Mouse (Mus musculus): ENCODE measurements at regions not wholly inside any gene's neighbourhood (a gene's known extent, or its start where the extent isn't known, plus 50 kb on each side); places are given as distances from the start of the nearest gene placed in this dataset.
A peak's percentile ranks its signal among the peaks of the same experiment; 100 is the strongest.

GRCm38 (mm10) chr15:62486540-62486939 lies 1358.4 kb downstream of the Gsdmc2 start:
- Histone ChIP-seq H3K4me3 (no peak overlapping the region), H3K4me1 (replicated peaks) (no peaks in the 10 kb centered on the region; the same call in 1 of the 2 replicates), H3K9me3 (no peaks in the 10 kb centered on the region), H3K36me3 (no peaks in the 10 kb centered on the region), H3K27ac (no peak overlapping the region), H3K27me3 (ENCODE audit: insufficient read depth, poor library complexity, severe bottlenecking) (no peaks in the 10 kb centered on the region)
- 92% methylated on average over 6 of the region's 6 CpGs for WGBS
- no peak for DNase-seq (ENCODE audit: low spot score)

GRCm38 (mm10) chr15:62484350-62484749 lies 1360.6 kb downstream of the Gsdmc2 start:
- H3K27ac ChIP-seq = no peak overlapping the region
- no peak overlapping the region for H3K4me3 ChIP-seq
- no peaks in the 10 kb centered on the region for H3K9me3 ChIP-seq
- no peaks in the 10 kb centered on the region for H3K4me1 ChIP-seq (replicated peaks)
- WGBS = 91% methylated on average over 3 of the region's 3 CpGs
- no peaks in the 10 kb centered on the region for H3K27me3 ChIP-seq (ENCODE audit: insufficient read depth, poor library complexity, severe bottlenecking)
- no peak for DNase-seq (ENCODE audit: low spot score)
- H3K36me3 ChIP-seq = no peaks in the 10 kb centered on the region

GRCm38 (mm10) chr15:62483534-62483933 lies 1361.4 kb downstream of the Gsdmc2 start:
- Histone ChIP-seq H3K4me3 (no peak overlapping the region), H3K27me3 (ENCODE audit: insufficient read depth, poor library complexity, severe bottlenecking) (no peaks in the 10 kb centered on the region), H3K27ac (no peak overlapping the region), H3K9me3 (no peaks in the 10 kb centered on the region), H3K4me1 (replicated peaks) (no peaks in the 10 kb centered on the region), H3K36me3 (no peaks in the 10 kb centered on the region)
- WGBS = 88% methylated on average over 1 of the region's 1 CpGs
- no peak for DNase-seq (ENCODE audit: low spot score)

GRCm38 (mm10) chr15:62482357-62482756 lies 1362.6 kb downstream of the Gsdmc2 start:
- Histone ChIP-seq H3K4me1 (replicated peaks) (no peaks in the 10 kb centered on the region), H3K9me3 (no peaks in the 10 kb centered on the region), H3K36me3 (no peaks in the 10 kb centered on the region), H3K27me3 (ENCODE audit: insufficient read depth, poor library complexity, severe bottlenecking) (no peaks in the 10 kb centered on the region), H3K27ac (no peak overlapping the region), H3K4me3 (no peak overlapping the region)
- no peak for DNase-seq (ENCODE audit: low spot score)
- WGBS = 89% methylated on average over 7 of the region's 7 CpGs

GRCm38 (mm10) chr15:62477779-62478178 lies 1367.2 kb downstream of the Gsdmc2 start:
- DNase-seq (ENCODE audit: low spot score) = no peak
- Histone ChIP-seq H3K27me3 (ENCODE audit: insufficient read depth, poor library complexity, severe bottlenecking) (peaks cover 39% of the 10 kb centered on the region), H3K4me1 (replicated peaks) (no peaks in the 10 kb centered on the region), H3K36me3 (no peaks in the 10 kb centered on the region), H3K4me3 (no peak overlapping the region), H3K27ac (no peak overlapping the region), H3K9me3 (no peaks in the 10 kb centered on the region)
- WGBS = 89% methylated on average over 2 of the region's 2 CpGs

- DNase-seq (ENCODE audit: low spot score) = no peak
- no peaks in the 10 kb centered on the region for H3K9me3 ChIP-seq
- WGBS = 84% methylated on average over 4 of the region's 4 CpGs
- no peak overlapping the region for H3K4me3 ChIP-seq
- H3K27ac ChIP-seq = no peak overlapping the region
- H3K36me3 ChIP-seq = no peaks in the 10 kb centered on the region
- H3K27me3 ChIP-seq (ENCODE audit: insufficient read depth, poor library complexity, severe bottlenecking) = peaks cover 52% of the 10 kb centered on the region
- no peaks in the 10 kb centered on the region; the same call in 1 of the 2 replicates for H3K4me1 ChIP-seq (replicated peaks)
These were observed 1368.5 kb downstream of the Gsdmc2 start for GRCm38 (mm10) chr15:62476452-62476851.

GRCm38 (mm10) chr15:62470683-62471331 lies 1374.2 kb downstream of the Gsdmc2 start:
- Histone ChIP-seq H3K4me1 (replicated peaks) (peaks cover 13% of the 10 kb centered on the region), H3K9me3 (no peaks in the 10 kb centered on the region), H3K27ac (no peak overlapping the region), H3K27me3 (ENCODE audit: insufficient read depth, poor library complexity, severe bottlenecking) (peaks cover 66% of the 10 kb centered on the region), H3K36me3 (no peaks in the 10 kb centered on the region), H3K4me3 (no peak overlapping the region)
- WGBS = 31% methylated on average over 7 of the region's 7 CpGs
- peak; percentile 53 for DNase-seq (ENCODE audit: low spot score)

- Histone ChIP-seq H3K36me3 (no peaks in the 10 kb centered on the region), H3K27me3 (ENCODE audit: insufficient read depth, poor library complexity, severe bottlenecking) (peaks cover 41% of the 10 kb centered on the region), H3K9me3 (no peaks in the 10 kb centered on the region), H3K4me3 (no peak overlapping the region), H3K4me1 (replicated peaks) (peaks cover 13% of the 10 kb centered on the region), H3K27ac (no peak overlapping the region)
- WGBS = 73% methylated on average over 3 of the region's 3 CpGs
- no peak for DNase-seq (ENCODE audit: low spot score)
These were observed 1376.9 kb downstream of the Gsdmc2 start for GRCm38 (mm10) chr15:62468076-62468475.

- no peak overlapping the region for H3K4me3 ChIP-seq
- H3K36me3 ChIP-seq = no peaks in the 10 kb centered on the region
- no peak overlapping the region for H3K27ac ChIP-seq
- no peak for DNase-seq (ENCODE audit: low spot score)
- no peaks in the 10 kb centered on the region for H3K9me3 ChIP-seq
- peaks cover 29% of the 10 kb centered on the region for H3K27me3 ChIP-seq (ENCODE audit: insufficient read depth, poor library complexity, severe bottlenecking)
- peaks cover 18% of the 10 kb centered on the region for H3K4me1 ChIP-seq (replicated peaks)
These were observed 1378.1 kb downstream of the Gsdmc2 start for GRCm38 (mm10) chr15:62466856-62467255.

GRCm38 (mm10) chr15:62465026-62465839 lies 1379.7 kb downstream of the Gsdmc2 start:
- no peaks in the 10 kb centered on the region for H3K9me3 ChIP-seq
- H3K4me3 ChIP-seq = no peak overlapping the region
- no peak for DNase-seq (ENCODE audit: low spot score)
- H3K27me3 ChIP-seq (ENCODE audit: insufficient read depth, poor library complexity, severe bottlenecking) = peaks cover 20% of the 10 kb centered on the region
- no peak overlapping the region for H3K27ac ChIP-seq
- no peaks in the 10 kb centered on the region for H3K36me3 ChIP-seq
- 74% methylated on average over 6 of the region's 6 CpGs for WGBS
- H3K4me1 ChIP-seq (replicated peaks) = peaks cover 7% of the 10 kb centered on the region

- no peak for DNase-seq (ENCODE audit: low spot score)
- Histone ChIP-seq H3K4me3 (no peak overlapping the region), H3K9me3 (no peaks in the 10 kb centered on the region), H3K4me1 (replicated peaks) (peaks cover 5% of the 10 kb centered on the region), H3K27ac (peak overlapping the region; percentile 66; the same call in 1 of the 2 replicates), H3K27me3 (ENCODE audit: insufficient read depth, poor library complexity, severe bottlenecking) (peaks cover 8% of the 10 kb centered on the region; the same call in 1 of the 2 replicates), H3K36me3 (no peaks in the 10 kb centered on the region)
- WGBS = 29% methylated on average over 3 of the region's 3 CpGs
These were observed 1382.3 kb downstream of the Gsdmc2 start for GRCm38 (mm10) chr15:62462698-62463097.

- 87% methylated on average over 7 of the region's 7 CpGs for WGBS
- no peak overlapping the region for H3K27ac ChIP-seq
These were observed 1383.5 kb downstream of the Gsdmc2 start for GRCm38 (mm10) chr15:62461398-62462051.

GRCm38 (mm10) chr15:62460724-62461123 lies 1384.3 kb downstream of the Gsdmc2 start:
- H3K4me1 ChIP-seq (replicated peaks) = peaks cover 5% of the 10 kb centered on the region
- WGBS = 90% methylated on average over 2 of the region's 2 CpGs
- no peak for DNase-seq (ENCODE audit: low spot score)

More at GRCm38 (mm10) chr15:62461398-62462051, 1383.5 kb downstream of the Gsdmc2 start:
- no peaks in the 10 kb centered on the region for H3K9me3 ChIP-seq
- no peak for DNase-seq (ENCODE audit: low spot score)
- no peaks in the 10 kb centered on the region; the same call in none of the 2 replicates for H3K27me3 ChIP-seq (ENCODE audit: insufficient read depth, poor library complexity, severe bottlenecking)
- H3K4me3 ChIP-seq = no peak overlapping the region
- H3K36me3 ChIP-seq = no peaks in the 10 kb centered on the region
- H3K4me1 ChIP-seq (replicated peaks) = peaks cover 5% of the 10 kb centered on the region

More at GRCm38 (mm10) chr15:62460724-62461123, 1384.3 kb downstream of the Gsdmc2 start:
- Histone ChIP-seq H3K9me3 (no peaks in the 10 kb centered on the region), H3K27ac (no peak overlapping the region), H3K36me3 (no peaks in the 10 kb centered on the region), H3K27me3 (ENCODE audit: insufficient read depth, poor library complexity, severe bottlenecking) (no peaks in the 10 kb centered on the region; the same call in 1 of the 2 replicates), H3K4me3 (no peak overlapping the region)
